ENCODE assay signal across 7 mouse cellular contexts in the genomic region with DNA sequence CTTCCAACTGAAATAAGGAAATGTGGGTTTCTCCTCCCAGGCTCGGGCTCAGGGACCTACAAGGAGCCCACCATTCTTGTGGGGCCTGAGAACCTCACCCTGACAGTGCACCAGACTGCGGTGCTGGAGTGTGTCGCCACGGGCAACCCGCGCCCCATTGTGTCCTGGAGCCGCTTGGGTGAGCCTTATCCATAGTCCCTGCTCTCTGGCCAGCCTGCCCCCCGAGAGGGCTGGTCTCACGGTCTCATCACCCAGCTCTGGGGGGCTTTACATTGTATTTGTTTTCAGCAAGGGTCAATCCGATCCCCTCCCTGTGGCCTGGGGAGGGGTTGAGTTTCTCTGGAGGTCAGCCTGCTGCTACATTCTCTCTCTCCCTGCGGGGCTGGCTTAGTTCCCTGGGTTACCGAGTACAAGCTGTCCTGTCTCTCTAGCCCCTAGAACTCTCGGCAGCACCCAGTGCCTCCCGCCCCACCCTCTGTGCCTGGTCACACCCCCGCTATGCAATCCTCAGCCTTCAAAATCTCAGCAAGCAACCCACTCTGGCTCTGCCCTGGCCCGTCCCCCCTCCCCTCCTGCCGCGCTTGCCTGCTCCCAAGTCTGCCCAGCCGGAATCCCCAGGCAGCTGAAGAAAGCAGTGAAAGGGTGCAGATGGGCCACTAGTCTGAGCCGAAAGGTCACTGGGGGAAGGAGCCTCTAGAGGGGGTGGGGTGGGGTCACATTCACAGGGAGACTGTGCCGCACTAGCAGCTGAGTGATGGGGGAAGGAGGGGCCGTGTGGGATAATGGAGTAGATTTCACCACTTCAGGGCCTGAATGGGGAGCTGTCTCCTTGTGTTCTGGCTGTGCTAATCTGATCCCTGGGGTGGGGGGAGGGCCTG. TPM values are rescaled to one million over a fixed set of nuclear protein-coding genes. Genes with fewer than 3 reads are reported as not detected.
DNase-seq lines count a peak whose midpoint lies in the region; ATAC-seq lines count a peak whose summit lies in the region.

No protein-coding gene starts in this region.

- WGBS in embryonic facial prominence, embryonic 11.5 days: 10% methylated on average over 22 of the region's 22 CpGs

- peak; percentile 77 for ATAC-seq in embryonic facial prominence, embryonic 11.5 days (replicated peaks; ENCODE audit: insufficient number of reproducible peaks, low FRiP score, low TSS enrichment, low read depth)

- no peaks in the 10 kb centered on the region for H3K9me3 ChIP-seq in embryonic facial prominence, embryonic 11.5 days (replicated peaks; ENCODE audit: control insufficient read depth, low read length)

- H3K9ac ChIP-seq in embryonic facial prominence, embryonic 11.5 days (replicated peaks; ENCODE audit: low read length): peak overlapping the region; percentile 7; the same call in 1 of the 2 replicates

- peak overlapping the region; percentile 8; the same call in 1 of the 2 replicates for H3K4me3 ChIP-seq in embryonic facial prominence, embryonic 11.5 days (ENCODE audit: low read depth, low read length)

- DNase-seq in left cerebral cortex, postnatal 4 days: peak; percentile 34
- DNase-seq in left cerebral cortex, adult 11 months (ENCODE audit: low spot score): no peak
- DNase-seq in embryonic facial prominence, embryonic 11.5 days (ENCODE audit: low spot score): peak; percentile 80
- peak; percentile 28 to 38 for DNase-seq in heart, postnatal 36 days
- peak; percentile 32 to 73 for DNase-seq in lung, postnatal 4 days
- DNase-seq in T-cell, adult 2 months (ENCODE audit: low spot score): no peak
- DNase-seq in thymus, postnatal 14 days: no peak

- H3K4me1 ChIP-seq in embryonic facial prominence, embryonic 11.5 days (ENCODE audit: control insufficient read depth, insufficient read depth, low read length): peaks cover 27% of the 10 kb centered on the region

- H3K27me3 ChIP-seq in embryonic facial prominence, embryonic 11.5 days (ENCODE audit: control insufficient read depth, insufficient read depth, low read length): no peaks in the 10 kb centered on the region

- intact Hi-C loops in left cerebral cortex, postnatal 4 days (cut with DNase I): loop anchor here (5.0 kb wide), 1 partner anchor 36 kb away; a partner anchor contains a TSS
- intact Hi-C loops in heart, postnatal 36 days (cut with DNase I): no loop called here

- peak overlapping the region; percentile 86 for H3K27ac ChIP-seq in embryonic facial prominence, embryonic 11.5 days (replicated peaks; ENCODE audit: low read depth, low read length)

- peak overlapping the region; percentile 36 for H3K4me2 ChIP-seq in embryonic facial prominence, embryonic 11.5 days (ENCODE audit: low read depth, low read length)

- peaks cover 2% of the 10 kb centered on the region for H3K36me3 ChIP-seq in embryonic facial prominence, embryonic 11.5 days (replicated peaks; ENCODE audit: control insufficient read depth, insufficient read depth, low read depth, low read length)

RNA-seq across cellular contexts. Expression of a gene that starts 16.6 kb away (rescaled TPM):
- 1 to 10 TPM; 5.8 to 6.9 TPM for total RNA-seq in left cerebral cortex, postnatal 4 days (2021)
- polyA plus RNA-seq in embryonic facial prominence, embryonic 11.5 days (2014; fragmentation: Nextera tagmentation; extraction: Ambion mirVana): 4.9 and 5.7 TPM in 2 replicates
- total RNA-seq in heart, postnatal 36 days (2021): 1 to 10 TPM; 3.8 to 4.1 TPM

RNA-seq across cellular contexts. Expression of a gene that starts 37.6 kb away (rescaled TPM):
- 1 to 10 TPM; 5.1 to 6.0 TPM for total RNA-seq in left cerebral cortex, postnatal 4 days (2021)
- 17.0 and 18.7 TPM in 2 replicates for polyA plus RNA-seq in embryonic facial prominence, embryonic 11.5 days (2014; fragmentation: Nextera tagmentation; extraction: Ambion mirVana)
- total RNA-seq in heart, postnatal 36 days (2021): under 1 TPM in 1 of 2 experiments, not detected in 1; 0.08 TPM

Comparison
In these comparisons a context has a peak if more than half of its experiments do, and no peak if none do; other contexts are left out.
1. DNase-seq: peak in left cerebral cortex, postnatal 4 days (single experiment), embryonic facial prominence, embryonic 11.5 days (single experiment), heart, postnatal 36 days (2 of 2) and lung, postnatal 4 days (2 of 2); none in left cerebral cortex, adult 11 months (single experiment), T-cell, adult 2 months (single experiment) and thymus, postnatal 14 days (single experiment).
2. RNA of a gene that starts 37.6 kb away (total RNA-seq): 5.1 to 6.0 TPM in left cerebral cortex, postnatal 4 days; 0.08 TPM in heart, postnatal 36 days; every median in the first group is over 4 times any median in the second.